Mouse (Mus musculus): ENCODE measurements around the gene Sacs.
"Not testable (repeated sequence)": the region's sequence is repeated elsewhere in the genome, so short reads cannot be mapped to it uniquely, and the experiment has no call there.

Sacs gene

DNA sequence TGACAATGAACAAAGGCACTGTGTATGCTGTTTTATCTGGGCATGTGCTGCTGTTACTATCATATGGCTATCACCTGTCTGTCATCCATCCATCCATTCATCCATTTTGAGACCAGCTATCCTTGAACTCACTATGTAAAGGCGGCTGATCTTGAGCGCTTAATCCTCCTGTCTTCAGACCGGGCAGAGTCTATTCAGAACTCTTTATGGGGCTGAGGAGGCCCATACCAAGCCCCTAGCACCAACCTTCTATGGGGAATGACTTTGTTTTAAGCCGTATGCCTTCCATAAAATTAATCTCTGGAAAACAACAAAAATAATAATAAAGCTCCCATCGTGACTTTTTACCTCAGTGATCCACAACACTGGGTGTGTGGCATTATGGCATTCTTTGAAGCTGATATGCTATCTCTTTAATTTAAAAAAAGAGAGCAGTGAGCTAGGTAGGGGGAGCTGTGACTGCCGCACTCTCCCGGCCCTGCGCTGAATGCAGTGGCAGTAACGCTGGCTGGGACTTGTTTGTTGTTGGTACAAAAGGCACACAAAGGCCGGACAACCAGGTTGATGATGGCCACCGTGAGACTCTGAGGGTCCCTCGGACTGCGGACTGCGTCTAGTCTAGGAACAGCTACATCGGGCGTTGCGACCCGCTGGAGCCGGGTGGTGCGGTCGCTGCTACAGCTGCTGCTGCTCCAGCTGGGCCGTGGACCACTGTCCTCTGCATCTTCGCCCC, at the start of gene Sacs:
Gene Sacs, plus strand, starts transcription at position 464 of the 733 bp plus-strand sequence.
- no peak for DNase-seq (ENCODE audit: low spot score in 2 of 2)

GRCm38 (mm10) chr14:61090955-61091354, 47.3 kb upstream of the Sacs start:
- no peak for DNase-seq (ENCODE audit: low spot score in 2 of 2)

DNA sequence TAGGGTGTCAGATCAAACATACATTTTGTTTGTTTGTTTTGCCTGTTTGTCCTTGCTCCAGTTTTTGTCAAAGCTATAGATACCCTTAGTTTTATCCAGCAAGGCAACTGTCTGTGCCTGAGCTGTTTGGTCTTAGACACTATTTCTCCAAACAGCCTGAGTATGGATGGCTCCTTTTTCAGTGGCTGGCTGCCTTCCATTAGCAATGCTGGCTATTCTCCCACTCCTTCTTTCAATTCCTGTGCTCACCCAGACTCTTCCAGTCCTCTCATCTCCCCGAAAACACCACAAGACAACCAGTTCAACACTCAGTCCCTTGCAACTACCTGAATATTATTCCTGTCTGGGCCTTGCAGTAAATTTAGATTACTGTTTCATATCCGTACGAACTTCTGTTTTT, 46.2 kb upstream of the Sacs start:
- DNase-seq (ENCODE audit: low spot score in 2 of 2), result no peak

- no peak for DNase-seq (ENCODE audit: low spot score in 2 of 2)
Measured at GRCm38 (mm10) chr14:61097974-61098625, 40.2 kb upstream of the Sacs start.

GRCm38 (mm10) chr14:61100736-61101135, 37.5 kb upstream of the Sacs start:
- no peak for DNase-seq (ENCODE audit: low spot score in 2 of 2)

DNA sequence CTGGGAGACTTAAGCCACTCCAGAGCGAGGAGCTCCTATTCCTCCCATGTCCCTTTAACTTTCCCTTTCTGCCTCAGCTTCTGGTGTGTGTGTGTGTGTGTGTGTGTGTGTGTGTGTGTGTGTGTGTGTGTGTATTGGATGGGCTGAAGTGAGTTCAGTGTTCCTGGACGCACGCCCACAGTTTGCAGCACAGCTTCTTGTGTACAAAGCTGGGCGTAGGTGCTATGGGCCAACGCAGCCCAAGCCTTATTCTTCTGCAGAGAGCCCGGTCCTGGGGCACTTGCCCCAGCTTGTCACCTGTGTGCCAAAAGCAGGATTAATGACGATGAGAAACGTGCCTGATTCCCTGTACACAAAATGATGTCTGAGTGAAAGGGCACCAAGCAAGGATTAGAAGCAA, 31.9 kb upstream of the Sacs start:
- DNase-seq (ENCODE audit: low spot score in 2 of 2), result no peak

DNA sequence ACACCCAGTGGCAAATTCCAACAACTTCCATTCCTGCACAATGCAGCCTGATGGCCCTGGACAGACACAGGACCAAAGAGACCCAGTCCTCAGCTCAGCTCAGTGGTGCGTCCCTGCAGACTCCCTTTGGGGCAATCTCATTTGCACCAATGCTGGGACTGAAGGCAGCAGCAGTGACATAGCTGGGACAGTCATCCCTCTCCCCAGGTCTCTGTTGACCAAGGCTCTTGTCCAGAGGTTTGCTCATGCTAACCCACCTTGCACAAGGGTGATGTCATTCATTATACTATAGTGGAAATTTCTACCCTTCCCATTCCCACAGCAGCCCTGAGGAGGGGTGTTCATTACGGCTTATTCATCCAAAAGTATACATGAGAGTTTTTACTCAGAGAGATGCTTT, 29.6 kb upstream of the Sacs start:
- no peak for DNase-seq (ENCODE audit: low spot score in 2 of 2)

DNA sequence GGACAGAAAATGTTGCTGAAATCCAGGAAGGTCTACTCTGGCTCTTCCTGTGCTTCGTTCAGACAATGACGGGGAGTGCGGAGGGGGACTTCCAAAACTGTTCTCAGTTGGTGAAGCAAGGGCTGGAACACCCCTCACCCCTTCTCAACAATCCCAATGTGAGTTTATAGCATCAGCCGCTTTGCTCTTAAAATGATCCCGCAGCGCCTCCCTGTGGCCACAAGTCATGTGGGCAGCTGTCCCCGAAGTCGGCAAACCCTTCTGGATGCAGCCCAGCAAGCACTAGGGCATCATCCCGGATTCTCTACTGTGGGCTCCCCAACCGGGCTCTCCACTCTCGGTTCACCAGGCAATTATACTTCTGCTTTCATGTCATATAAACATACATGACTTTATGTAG, 25.9 kb upstream of the Sacs start:
- peak; percentile 37 to 40 for DNase-seq (ENCODE audit: low spot score in 2 of 2)

- DNase-seq (ENCODE audit: low spot score in 2 of 2), result no peak
Measured at GRCm38 (mm10) chr14:61124755-61125154, 13.5 kb upstream of the Sacs start.

- no peak for DNase-seq (ENCODE audit: low spot score in 2 of 2)
Measured at GRCm38 (mm10) chr14:61125201-61125600, 13.1 kb upstream of the Sacs start.

DNA sequence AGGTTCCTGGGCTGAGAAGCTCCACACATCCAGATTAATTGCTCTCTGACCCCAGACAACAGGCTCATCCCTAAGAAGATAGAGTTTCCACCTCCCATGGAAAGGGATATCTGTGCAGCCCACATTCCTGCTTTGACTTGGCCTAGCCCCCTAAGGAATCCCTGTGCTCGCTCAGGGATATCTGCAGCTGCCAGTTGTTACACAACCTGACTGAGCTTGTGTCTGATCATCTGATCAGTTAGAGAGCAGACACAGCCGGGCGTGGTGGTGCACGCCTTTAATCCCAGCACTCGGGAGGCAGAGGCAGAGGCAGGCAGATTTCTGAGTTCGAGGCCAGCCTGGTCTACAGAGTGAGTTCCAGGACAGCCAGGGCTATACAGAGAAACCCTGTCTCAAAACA, 10.9 kb upstream of the Sacs start:
- DNase-seq (ENCODE audit: low spot score in 2 of 2), result not testable (repeated sequence)

DNA sequence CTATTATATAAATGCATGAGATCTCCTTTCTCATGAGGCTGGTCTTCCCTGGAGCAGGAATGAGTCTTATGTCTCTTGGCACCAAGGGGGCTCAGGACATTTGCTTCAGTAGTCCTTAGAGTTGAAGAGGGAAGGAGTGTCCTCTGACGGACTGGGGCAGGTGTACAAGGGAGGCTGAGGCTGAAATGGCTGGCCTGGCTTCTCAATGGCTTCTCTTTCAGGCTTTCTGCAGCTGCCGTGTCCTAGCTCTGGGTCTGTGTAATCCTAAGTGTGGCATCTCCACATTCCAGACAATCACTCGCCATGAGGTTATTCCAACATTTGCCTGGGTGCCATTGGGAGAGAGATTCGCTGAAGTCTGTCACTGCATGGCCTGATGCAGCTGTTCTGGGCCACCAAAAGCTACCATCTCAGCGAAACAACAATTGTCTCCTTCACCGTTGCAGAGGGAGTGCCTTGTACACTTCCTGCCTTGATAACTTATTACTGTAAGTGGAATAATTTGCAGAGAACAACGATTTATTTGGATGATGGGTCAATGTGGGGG, 9.2 kb upstream of the Sacs start:
- no peak for DNase-seq (ENCODE audit: low spot score in 2 of 2)

- DNase-seq (ENCODE audit: low spot score in 2 of 2), result no peak
Measured at GRCm38 (mm10) chr14:61132556-61132955, 5.7 kb upstream of the Sacs start.

GRCm38 (mm10) chr14:61134381-61135030, 3.8 kb upstream of the Sacs start:
- DNase-seq (ENCODE audit: low spot score in 2 of 2), result no peak

DNA sequence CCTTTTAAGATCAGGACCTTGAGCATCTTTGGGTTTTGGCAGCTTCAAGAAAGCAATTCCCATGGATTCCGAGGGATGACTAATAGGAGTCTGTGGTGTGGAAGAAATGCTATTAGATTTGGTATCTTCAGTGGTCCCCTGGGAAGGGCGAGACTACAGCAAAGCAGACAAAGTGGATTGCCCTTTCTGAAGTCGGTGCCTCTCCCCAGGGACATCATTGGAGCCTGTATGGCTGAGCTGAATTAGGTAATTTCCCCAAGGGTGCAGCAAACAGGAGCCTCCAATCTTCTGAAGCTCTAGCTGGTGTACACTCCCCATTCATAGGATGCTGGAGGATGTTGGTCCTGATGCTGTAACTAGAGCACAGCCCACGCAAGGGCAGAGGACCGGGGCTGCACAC, 847 bp upstream of the Sacs start:
- DNase-seq (ENCODE audit: low spot score in 2 of 2), result no peak

DNA sequence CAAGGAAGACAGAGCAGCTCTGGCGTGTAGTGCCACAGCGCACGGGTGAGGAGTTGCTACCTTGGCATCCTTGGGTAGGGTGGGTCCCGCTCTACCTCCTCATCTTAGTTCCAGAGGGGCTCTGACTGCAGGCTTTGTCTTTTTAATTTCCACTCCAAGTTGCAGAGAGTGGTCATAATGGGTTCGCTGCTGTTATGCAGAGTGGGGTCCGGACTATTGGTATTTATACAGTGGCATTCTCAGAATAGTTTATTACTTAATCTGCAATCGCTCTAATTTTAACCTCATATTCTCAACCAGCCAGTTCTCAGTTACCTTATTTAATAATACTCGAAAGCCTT, 440 bp downstream of the Sacs start:
- DNase-seq (ENCODE audit: low spot score in 2 of 2), result no peak

- DNase-seq (ENCODE audit: low spot score in 2 of 2), result no peak
Measured at GRCm38 (mm10) chr14:61143358-61143757, 5.1 kb downstream of the Sacs start.

DNA sequence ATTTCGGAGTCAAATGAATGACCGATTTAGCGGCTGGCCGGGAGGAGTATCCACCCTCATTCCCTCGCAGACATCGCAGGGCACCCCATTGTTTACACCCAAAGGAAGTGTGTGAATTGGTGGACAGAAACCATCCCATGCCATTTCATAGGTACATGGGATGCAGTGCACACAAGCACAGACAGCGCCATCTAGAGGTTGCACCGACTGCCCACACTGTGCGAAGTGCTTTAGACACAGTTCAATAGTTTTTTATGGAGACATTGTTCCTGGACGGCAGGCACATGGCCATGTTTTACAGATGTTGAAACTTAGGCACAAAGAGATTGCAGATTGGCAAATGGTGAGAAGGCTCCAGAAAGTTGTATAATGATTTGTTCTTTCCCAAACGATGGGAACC, 5.6 kb downstream of the Sacs start:
- no peak for DNase-seq (ENCODE audit: low spot score in 2 of 2)

DNA sequence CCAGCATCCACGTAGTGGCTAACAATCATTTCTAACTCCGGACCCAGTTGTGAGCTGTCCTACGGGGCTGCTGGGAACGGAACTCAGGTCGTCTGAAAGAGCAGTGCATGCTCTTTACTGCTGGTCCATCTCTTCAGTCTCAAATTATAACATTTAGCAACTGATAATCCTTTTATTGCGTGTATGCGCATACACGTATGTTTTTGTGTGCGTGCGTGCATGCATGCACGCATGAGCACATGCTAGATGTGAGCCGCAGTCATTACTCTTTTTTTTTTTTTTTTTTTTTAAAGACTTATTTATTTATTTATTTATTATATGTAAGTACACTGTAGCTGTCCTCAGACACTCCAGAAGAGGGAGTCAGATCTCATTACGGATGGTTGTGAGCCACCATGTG, 12.2 kb downstream of the Sacs start:
- DNase-seq (ENCODE audit: low spot score in 2 of 2), result not testable (repeated sequence)

DNA sequence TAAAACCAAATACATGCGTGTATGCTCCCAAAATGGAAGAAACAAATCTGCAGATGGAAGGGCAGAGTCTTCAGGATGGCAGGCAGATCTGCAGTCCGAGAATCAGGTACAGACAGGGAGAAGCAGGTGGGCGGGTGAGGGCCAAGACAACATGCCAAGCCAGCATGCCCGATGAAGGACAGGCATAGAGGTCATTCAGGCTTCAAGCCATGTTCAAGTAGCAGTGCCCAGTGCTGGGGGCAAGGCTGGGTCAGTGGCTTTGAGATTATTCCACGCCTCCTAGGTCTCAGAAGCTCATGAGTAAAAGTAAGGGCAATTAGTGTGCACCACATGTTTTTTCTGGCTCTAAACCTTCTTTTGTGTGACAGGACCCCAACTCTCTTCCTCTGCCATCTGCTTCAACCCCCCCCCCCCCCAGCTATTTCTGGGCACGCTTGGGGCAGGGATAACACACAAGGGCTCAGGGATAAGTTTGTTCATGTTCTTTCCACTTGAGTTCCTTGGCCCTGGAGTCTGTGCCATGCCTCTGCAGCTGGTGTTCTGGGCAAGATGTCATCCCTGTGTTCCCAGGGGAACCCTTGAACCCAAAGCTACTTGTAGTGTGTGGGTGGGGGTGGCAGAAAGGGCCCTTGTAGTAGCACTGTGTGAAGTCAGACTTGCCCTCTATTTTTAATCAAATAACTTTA, 16.8 kb downstream of the Sacs start:
- DNase-seq (ENCODE audit: low spot score in 2 of 2), result no peak

GRCm38 (mm10) chr14:61155687-61156086, 17.4 kb downstream of the Sacs start:
- no peak for DNase-seq (ENCODE audit: low spot score in 2 of 2)

DNA sequence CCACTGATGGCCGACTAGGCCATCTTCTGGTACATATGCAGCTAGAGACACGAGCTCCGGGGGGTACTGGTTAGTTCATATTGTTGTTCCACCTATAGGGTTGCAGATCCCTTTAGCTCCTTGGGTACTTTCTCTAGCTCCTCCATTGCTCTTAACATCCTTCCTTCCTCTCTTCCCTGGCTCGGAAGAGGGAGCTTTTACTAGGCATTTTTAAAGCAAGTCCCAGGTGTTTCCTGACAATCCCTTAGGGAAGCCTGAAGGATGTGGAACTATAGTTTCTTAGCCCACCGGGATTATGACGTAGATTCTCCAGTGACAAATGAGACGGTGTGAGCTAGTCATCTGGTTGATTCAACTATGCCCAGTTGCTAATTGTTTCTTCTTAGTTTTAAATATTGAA, 19.2 kb downstream of the Sacs start:
- not testable (repeated sequence) for DNase-seq (ENCODE audit: low spot score in 2 of 2)

Measured in spleen, postnatal 36 days (tissue).